In genomic region chr4:136181367-136181766, GRCm38 (mm10) we compare ENCODE assay signal across 9 mouse cellular contexts. TPM values are rescaled to one million over a fixed set of nuclear protein-coding genes. Genes with fewer than 3 reads are reported as not detected.
DNase-seq lines count a peak whose midpoint lies in the region; ATAC-seq and TF ChIP-seq lines count a peak whose summit lies in the region.
"Had no signal": no experiment of that assay in that cellular context is flagged by ENCODE, and none has a peak within 500 bp of the region (broad histone marks: within the 10 kb centered on the region; RNA-seq: fewer than 3 reads in every experiment).

No protein-coding gene starts in this region.

- TF ChIP-seq CTCF in ES-Bruce4 (IDR thresholded peaks at IDR 0.05; ENCODE audit: low read depth, low read length), result no peak
- TF ChIP-seq CTCF in cortical plate, adult 2 months (IDR thresholded peaks at IDR 0.05; ENCODE audit: extremely low read depth, insufficient read depth, low read length), result 0 out of 2 replicates have a peak, but pooled peaks have one; percentile 6
- TF ChIP-seq CTCF in liver, embryonic 14.5 days (IDR thresholded peaks at IDR 0.05; ENCODE audit: low read depth), result peak; percentile 46; the same call in 1 of the 2 replicates

- H3K9ac ChIP-seq in hindbrain, embryonic 12.5 days, result 0 out of 2 replicates have a peak overlapping the region, but pooled peaks have one; percentile 13
- H3K9ac ChIP-seq in hindbrain, embryonic 11.5 days (ENCODE audit: low read depth, low read length), result no peak overlapping the region
- H3K9ac ChIP-seq in ES-Bruce4 (ENCODE audit: low read depth, poor library complexity, severe bottlenecking), result peak overlapping the region; percentile 41
- peak overlapping the region; percentile 99; the same call in 1 of the 2 replicates for H3K9ac ChIP-seq in liver, embryonic 14.5 days (replicated peaks)

- H3K36me3 ChIP-seq in hindbrain, embryonic 12.5 days, result no peaks in the 10 kb centered on the region
- H3K36me3 ChIP-seq in hindbrain, embryonic 11.5 days (ENCODE audit: control insufficient read depth, insufficient read depth, low read length), result no peaks in the 10 kb centered on the region
- H3K36me3 ChIP-seq in ES-Bruce4 (ENCODE audit: control insufficient read depth, insufficient read depth, low read length, poor library complexity, severe bottlenecking), result no peaks in the 10 kb centered on the region
- H3K36me3 ChIP-seq in liver, embryonic 14.5 days (replicated peaks; ENCODE audit: control insufficient read depth, insufficient read depth, low read depth), result peaks cover 86% of the 10 kb centered on the region

- ATAC-seq in hindbrain, embryonic 12.5 days (ENCODE audit: low FRiP score), result no peak
- no peak for ATAC-seq in hindbrain, embryonic 11.5 days (ENCODE audit: low FRiP score)
- ATAC-seq in liver, embryonic 14.5 days (ENCODE audit: insufficient read depth), result no peak

- H3K9me3 ChIP-seq in hindbrain, embryonic 12.5 days (replicated peaks), result no peaks in the 10 kb centered on the region
- no peaks in the 10 kb centered on the region for H3K9me3 ChIP-seq in hindbrain, embryonic 11.5 days (ENCODE audit: control insufficient read depth, low read length)
- H3K9me3 ChIP-seq in ES-Bruce4 (replicated peaks; ENCODE audit: control insufficient read depth, insufficient read depth, low read length, poor library complexity, severe bottlenecking), result no peaks in the 10 kb centered on the region
- no peaks in the 10 kb centered on the region for H3K9me3 ChIP-seq in liver, embryonic 14.5 days (ENCODE audit: control insufficient read depth, low read length)

- H3K27ac ChIP-seq in hindbrain, embryonic 12.5 days, result no peak overlapping the region
- no peak overlapping the region for H3K27ac ChIP-seq in hindbrain, embryonic 11.5 days (ENCODE audit: low read depth, low read length)
- H3K27ac ChIP-seq in ES-Bruce4 (ENCODE audit: insufficient read depth, low read length), result no peak overlapping the region; the same call in 1 of the 2 replicates
- H3K27ac ChIP-seq in cortical plate, adult 2 months (ENCODE audit: insufficient read depth, low read length), result no peak overlapping the region
- peak overlapping the region; percentile 96 for H3K27ac ChIP-seq in liver, embryonic 14.5 days

- no peaks in the 10 kb centered on the region for H3K27me3 ChIP-seq in hindbrain, embryonic 12.5 days
- no peaks in the 10 kb centered on the region for H3K27me3 ChIP-seq in hindbrain, embryonic 11.5 days (ENCODE audit: control insufficient read depth, insufficient read depth, low read length)
- no peaks in the 10 kb centered on the region for H3K27me3 ChIP-seq in ES-Bruce4 (ENCODE audit: control insufficient read depth, insufficient read depth, low read length, poor library complexity, severe bottlenecking)
- no peaks in the 10 kb centered on the region for H3K27me3 ChIP-seq in liver, embryonic 14.5 days (ENCODE audit: control insufficient read depth, insufficient read depth, low read length)

- peak overlapping the region; percentile 54 for H3K4me2 ChIP-seq in hindbrain, embryonic 12.5 days (replicated peaks)
- no peak overlapping the region; the same call in 1 of the 2 replicates for H3K4me2 ChIP-seq in hindbrain, embryonic 11.5 days (replicated peaks; ENCODE audit: low read depth, low read length)
- H3K4me2 ChIP-seq in liver, embryonic 14.5 days (ENCODE audit: low read depth), result peak overlapping the region; percentile 97

- TF ChIP-seq POLR2A in ES-Bruce4 (IDR thresholded peaks at IDR 0.05; ENCODE audit: insufficient read depth, low read length), result no peak
- TF ChIP-seq POLR2A in cortical plate, adult 2 months (IDR thresholded peaks at IDR 0.05; ENCODE audit: extremely low read depth, insufficient read depth, low read length), result no peak

- DNase-seq in hindbrain, embryonic 11.5 days (ENCODE audit: low spot score), result no peak
- no peak for DNase-seq in liver, embryonic 14.5 days (ENCODE audit: low read depth in 3 of 3, low spot score in 3 of 3)
- no peak for DNase-seq in cerebellum, postnatal 36 days
- DNase-seq in testis, postnatal 14 days (ENCODE audit: low spot score), result no peak
- no peak for DNase-seq in left cerebral cortex, adult 9 months (ENCODE audit: low spot score in 2 of 2)
- DNase-seq: layer of hippocampus, adult 9-11 months had no signal

- TF ChIP-seq EP300 in ES-Bruce4 (IDR thresholded peaks at IDR 0.05; ENCODE audit: insufficient read depth, low read depth, low read length), result no peak
- TF ChIP-seq EP300 in liver, embryonic 14.5 days (IDR thresholded peaks at IDR 0.05; ENCODE audit: low read depth), result no peak

- 32% methylated on average over 12 of the region's 12 CpGs for WGBS in hindbrain, embryonic 12.5 days
- 20% methylated on average over 12 of the region's 12 CpGs for WGBS in hindbrain, embryonic 11.5 days
- 28% methylated on average over 12 of the region's 12 CpGs for WGBS in liver, embryonic 14.5 days (ENCODE audit: insufficient replicate concordance)

- H3K4me1 ChIP-seq in hindbrain, embryonic 12.5 days, result peaks cover 35% of the 10 kb centered on the region
- H3K4me1 ChIP-seq in hindbrain, embryonic 11.5 days (replicated peaks; ENCODE audit: control insufficient read depth, insufficient read depth, low read length), result peaks cover 3% of the 10 kb centered on the region
- H3K4me1 ChIP-seq in ES-Bruce4 (ENCODE audit: control insufficient read depth, insufficient read depth, low read length), result peaks cover 7% of the 10 kb centered on the region
- no peaks in the 10 kb centered on the region for H3K4me1 ChIP-seq in cortical plate, adult 2 months (ENCODE audit: control insufficient read depth, insufficient read depth, low read length)
- peaks cover 48 to 56% of the 10 kb centered on the region in 2 experiments for H3K4me1 ChIP-seq in liver, embryonic 14.5 days (replicated peaks; ENCODE audit: control insufficient read depth in 2 of 2, insufficient read depth in 2 of 2, low read length in 1 of 2)

- no peak overlapping the region for H3K4me3 ChIP-seq in hindbrain, embryonic 12.5 days
- H3K4me3 ChIP-seq in hindbrain, embryonic 11.5 days (ENCODE audit: low read depth, low read length), result no peak overlapping the region
- H3K4me3 ChIP-seq in ES-Bruce4 (ENCODE audit: low read depth, low read length), result peak overlapping the region; percentile 70
- no peak overlapping the region for H3K4me3 ChIP-seq in cortical plate, adult 2 months (ENCODE audit: insufficient read depth, low read length)
- H3K4me3 ChIP-seq in liver, embryonic 14.5 days (ENCODE audit: insufficient read depth in 1 of 2, low read depth in 2 of 2, low read length in 2 of 2), result peak overlapping the region in 1 of 2 experiments; percentile 20; a peak in 2 of 4 replicates

RNA-seq across cellular contexts. Expression of gene E2f2, which starts 9.2 kb away (rescaled TPM):
- polyA plus RNA-seq in hindbrain, embryonic 12.5 days (2016; fragmentation: Nextera tagmentation; extraction: Ambion mirVana), result 7.0 and 7.9 TPM in 2 replicates
- 5.5 and 6.2 TPM in 2 replicates for polyA plus RNA-seq in hindbrain, embryonic 11.5 days (2014; fragmentation: Nextera tagmentation; extraction: Ambion mirVana)
- polyA plus RNA-seq in ES-Bruce4 (2011; ENCODE audit: insufficient read depth, insufficient read length, low read depth, missing spikeins), result 3.1 and 6.3 TPM in 2 replicates
- 0.67 and 0.78 TPM in 2 replicates for polyA plus RNA-seq in cortical plate, adult 2 months (2012; rRNA removed)
- 38.4 and 40.5 TPM in 2 replicates for polyA plus RNA-seq in liver, embryonic 14.5 days (2012; rRNA removed)
- 50.3 and 53.4 TPM in 2 replicates for polyA plus RNA-seq in liver, embryonic 14.5 days (2014; fragmentation: Nextera tagmentation; extraction: Ambion mirVana)

RNA-seq across cellular contexts. Expression of gene Asap3, which starts 24.8 kb away (rescaled TPM):
- 11.6 and 11.8 TPM in 2 replicates for polyA plus RNA-seq in hindbrain, embryonic 12.5 days (2016; fragmentation: Nextera tagmentation; extraction: Ambion mirVana)
- 2.5 and 3.3 TPM in 2 replicates for polyA plus RNA-seq in hindbrain, embryonic 11.5 days (2014; fragmentation: Nextera tagmentation; extraction: Ambion mirVana)
- polyA plus RNA-seq in ES-Bruce4 (2011; ENCODE audit: insufficient read depth, insufficient read length, low read depth, missing spikeins), result 7.2 and 9.3 TPM in 2 replicates
- 2.9 and 3.2 TPM in 2 replicates for polyA plus RNA-seq in cortical plate, adult 2 months (2012; rRNA removed)
- 1.1 and 1.2 TPM in 2 replicates for polyA plus RNA-seq in liver, embryonic 14.5 days (2012; rRNA removed)
- 0.66 and 0.85 TPM in 2 replicates for polyA plus RNA-seq in liver, embryonic 14.5 days (2014; fragmentation: Nextera tagmentation; extraction: Ambion mirVana)

RNA-seq across cellular contexts. Expression of gene Id3, which starts 38.1 kb away (rescaled TPM):
- 372 and 426 TPM in 2 replicates for polyA plus RNA-seq in hindbrain, embryonic 12.5 days (2016; fragmentation: Nextera tagmentation; extraction: Ambion mirVana)
- 453 and 482 TPM in 2 replicates for polyA plus RNA-seq in hindbrain, embryonic 11.5 days (2014; fragmentation: Nextera tagmentation; extraction: Ambion mirVana)
- polyA plus RNA-seq in ES-Bruce4 (2011; ENCODE audit: insufficient read depth, insufficient read length, low read depth, missing spikeins), result 9.6 and 11.0 TPM in 2 replicates
- polyA plus RNA-seq in cortical plate, adult 2 months (2012; rRNA removed), result 75.7 and 82.9 TPM in 2 replicates
- polyA plus RNA-seq in liver, embryonic 14.5 days (2012; rRNA removed), result 23.0 and 29.8 TPM in 2 replicates
- 33.2 and 33.8 TPM in 2 replicates for polyA plus RNA-seq in liver, embryonic 14.5 days (2014; fragmentation: Nextera tagmentation; extraction: Ambion mirVana)
